Comparison of ENCODE assay signal across 9 mouse cellular contexts in the genomic region with DNA sequence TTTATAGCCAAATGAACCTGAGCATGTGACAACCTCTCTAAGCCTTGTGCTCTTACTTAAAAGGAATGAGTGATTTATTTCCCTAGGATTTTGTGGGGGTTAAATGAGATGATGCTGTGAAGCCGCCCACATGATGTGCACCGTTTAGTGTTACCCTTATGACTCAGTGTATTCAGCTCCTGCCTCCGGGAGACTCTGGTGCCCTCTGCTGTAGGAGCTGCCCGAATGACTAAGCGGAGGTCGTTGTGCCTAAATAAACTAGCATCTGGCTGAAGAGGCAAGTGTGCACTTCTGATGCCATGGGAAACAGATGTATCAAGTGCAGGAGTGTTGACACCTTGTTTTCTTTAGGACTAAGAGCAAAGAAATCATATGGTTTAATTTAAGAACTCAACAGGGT. TPM values are rescaled to one million over a fixed set of nuclear protein-coding genes. Genes with fewer than 3 reads are reported as not detected.
DNase-seq lines count a peak whose midpoint lies in the region; ATAC-seq and TF ChIP-seq lines count a peak whose summit lies in the region.
"Had no signal": no experiment of that assay in that cellular context is flagged by ENCODE, and none has a peak within 500 bp of the region (broad histone marks: within the 10 kb centered on the region; RNA-seq: fewer than 3 reads in every experiment).

No protein-coding gene starts in this region.

- no peaks in the 10 kb centered on the region for H3K36me3 ChIP-seq in ES-Bruce4 (ENCODE audit: control insufficient read depth, insufficient read depth, low read length, poor library complexity, severe bottlenecking)
- 0 out of 2 replicates have a peak, but pooled peaks cover 2% of the 10 kb centered on the region for H3K36me3 ChIP-seq in liver, postnatal 0 days (replicated peaks; ENCODE audit: insufficient read depth, low read length)

- no peak overlapping the region for H3K9ac ChIP-seq in ES-Bruce4 (ENCODE audit: low read depth, poor library complexity, severe bottlenecking)
- no peak overlapping the region for H3K9ac ChIP-seq in liver, postnatal 0 days (replicated peaks)

- H3K4me2 ChIP-seq in liver, postnatal 0 days (ENCODE audit: low read depth, low read length), result no peak overlapping the region

- TF ChIP-seq POLR2A in ES-Bruce4 (IDR thresholded peaks at IDR 0.05; ENCODE audit: insufficient read depth, low read length), result no peak

- peak; percentile 57 for TF ChIP-seq CTCF in ES-Bruce4 (IDR thresholded peaks at IDR 0.05; ENCODE audit: low read depth, low read length)
- TF ChIP-seq CTCF in liver, postnatal 0 days (IDR thresholded peaks at IDR 0.05; ENCODE audit: low read depth), result peak; percentile 33

- H3K27ac ChIP-seq in ES-Bruce4 (ENCODE audit: insufficient read depth, low read length), result no peak overlapping the region
- H3K27ac ChIP-seq in liver, postnatal 0 days (ENCODE audit: low read depth), result no peak overlapping the region

- H3K4me1 ChIP-seq in ES-Bruce4 (ENCODE audit: control insufficient read depth, insufficient read depth, low read length), result no peaks in the 10 kb centered on the region
- no peaks in the 10 kb centered on the region for H3K4me1 ChIP-seq in liver, postnatal 0 days (ENCODE audit: insufficient read depth)

- ATAC-seq in liver, postnatal 0 days, result no peak

- no peak overlapping the region for H3K4me3 ChIP-seq in ES-Bruce4 (ENCODE audit: low read depth, low read length)
- H3K4me3 ChIP-seq in liver, postnatal 0 days (ENCODE audit: low read depth, low read length), result no peak overlapping the region

- peak; percentile 45 for DNase-seq in kidney, adult 9 months
- DNase-seq in kidney, postnatal 14 days, result no peak
- peak; percentile 57 for DNase-seq in adrenal gland, postnatal 14 days
- no peak for DNase-seq in liver, postnatal 0 days
- DNase-seq in natural killer cell, adult 2 months (ENCODE audit: low spot score in 2 of 2), result no peak
- DNase-seq in cerebellum, postnatal 25 days, result no peak

- 59% methylated on average over 6 of the region's 6 CpGs for WGBS in liver, postnatal 0 days (ENCODE audit: insufficient replicate concordance)

- TF ChIP-seq EP300 in ES-Bruce4 (IDR thresholded peaks at IDR 0.05; ENCODE audit: insufficient read depth, low read depth, low read length), result no peak
- TF ChIP-seq EP300 in liver, postnatal 0 days (IDR thresholded peaks at IDR 0.05; ENCODE audit: low read depth), result no peak

- no peaks in the 10 kb centered on the region for H3K9me3 ChIP-seq in ES-Bruce4 (replicated peaks; ENCODE audit: control insufficient read depth, insufficient read depth, low read length, poor library complexity, severe bottlenecking)
- H3K9me3 ChIP-seq in liver, postnatal 0 days (ENCODE audit: low read length), result no peaks in the 10 kb centered on the region

- H3K27me3 ChIP-seq in ES-Bruce4 (ENCODE audit: control insufficient read depth, insufficient read depth, low read length, poor library complexity, severe bottlenecking), result no peaks in the 10 kb centered on the region; the same call in 1 of the 2 replicates
- no peaks in the 10 kb centered on the region for H3K27me3 ChIP-seq in liver, postnatal 0 days (ENCODE audit: insufficient read depth, low read length)

RNA-seq across cellular contexts. Expression of a gene that starts 18.1 kb away (rescaled TPM):
- 79.1 and 93.9 TPM in 2 replicates for polyA plus RNA-seq in ES-Bruce4 (2011; ENCODE audit: insufficient read depth, insufficient read length, low read depth, missing spikeins)
- 181 and 184 TPM in 2 replicates for total RNA-seq in adrenal gland, postnatal 14 days (2021)
- 67.3 and 77.7 TPM in 2 replicates for polyA plus RNA-seq in liver, postnatal 0 days (2015; fragmentation: Nextera tagmentation; extraction: Ambion mirVana)

RNA-seq across cellular contexts. Expression of a gene that starts 56.2 kb away (rescaled TPM):
- polyA plus RNA-seq in ES-Bruce4 (2011; ENCODE audit: insufficient read depth, insufficient read length, low read depth, missing spikeins), result not detected in 2 replicates
- 1.8 and 54.1 TPM in 2 replicates for total RNA-seq in adrenal gland, postnatal 14 days (2021)
- polyA plus RNA-seq in liver, postnatal 0 days (2015; fragmentation: Nextera tagmentation; extraction: Ambion mirVana), result 131 and 153 TPM in 2 replicates
- polyA plus RNA-seq: limb, embryonic 11.5 days; stomach, embryonic 14.5 days had no signal

Comparison
In these comparisons a context has a peak if more than half of its experiments do, and no peak if none do; other contexts are left out.
1. DNase-seq: peak in kidney, adult 9 months (single experiment) and adrenal gland, postnatal 14 days (single experiment); none in kidney, postnatal 14 days (single experiment), liver, postnatal 0 days (single experiment), natural killer cell, adult 2 months (0 of 2) and cerebellum, postnatal 25 days (0 of 2).
2. RNA of a gene that starts 56.2 kb away (polyA plus RNA-seq): 131 to 153 TPM in liver, postnatal 0 days; not detected in ES-Bruce4; every median in the first group is over 100 times any median in the second.